Mouse (Mus musculus) C2C12 (cell line): ENCODE results near the gene Ier3. TPM values are rescaled to one million over a fixed set of nuclear protein-coding genes. Genes with fewer than 3 reads are reported as not detected.

ENCODE experiments used
- H3K27me3 ChIP-seq: one replicate; pipeline ENCODE4 v1.6.1; 2011; ENCODE audit not compliant: control insufficient read depth, insufficient read depth, insufficient read length
- H3K36me3 ChIP-seq: one replicate; pipeline ENCODE4 v1.6.1; 2011; ENCODE audit not compliant: control insufficient read depth, insufficient read depth
- H3K4me3 ChIP-seq: one replicate; pipeline ENCODE4 v1.5.1; 2011; ENCODE audit warnings: mild to moderate bottlenecking, control low read depth; ENCODE audit not compliant: poor library complexity, insufficient read depth, severe bottlenecking
- H3K79me2 ChIP-seq: one replicate; pipeline ENCODE4 v1.6.1; 2011; ENCODE audit not compliant: control insufficient read depth, insufficient read depth
- H3K79me3 ChIP-seq: one replicate; pipeline ENCODE4 v1.6.1; 2011; ENCODE audit warnings: low read depth, control low read depth
- H3ac ChIP-seq: one replicate; pipeline ENCODE3; 2011; ENCODE audit warnings: low read depth; ENCODE audit not compliant: control insufficient read depth, insufficient read length
- CEBPB ChIP-seq: IDR thresholded peaks from one replicate; pipeline ENCODE4 v1.6.1; 2011; ENCODE audit warnings: low read depth, mild to moderate bottlenecking, control low read depth, moderate library complexity
- CTCF ChIP-seq: IDR thresholded peaks from one replicate; pipeline ENCODE4 v1.5.1; 2011; ENCODE audit not compliant: control insufficient read depth, insufficient read depth, insufficient read length
- FOSL1 ChIP-seq: IDR thresholded peaks from one replicate; pipeline ENCODE4 v1.8.0; 2011; ENCODE audit warnings: mild to moderate bottlenecking, low read length; ENCODE audit not compliant: poor library complexity, insufficient read depth, severe bottlenecking
- MAX ChIP-seq: IDR thresholded peaks from one replicate; pipeline ENCODE4 v1.6.1; 2011; ENCODE audit warnings: mild to moderate bottlenecking, control low read depth
- MYOD1 ChIP-seq: IDR thresholded peaks from one replicate; pipeline ENCODE4 v1.6.1; 2011; ENCODE audit warnings: low read depth; ENCODE audit not compliant: control insufficient read depth, insufficient read length
- MYOG ChIP-seq: IDR thresholded peaks from one replicate; pipeline ENCODE4 v1.6.1; 2011; ENCODE audit not compliant: control insufficient read depth, insufficient read length; ENCODE audit errors: extremely low read depth
- USF1 ChIP-seq: IDR thresholded peaks from one replicate; pipeline ENCODE4 v1.6.1; 2011; ENCODE audit warnings: low read depth, mild to moderate bottlenecking, control low read depth, moderate library complexity
- polyA plus RNA-seq: library from polyadenylated mRNA; unstranded; fragments of >200 nt; fragmentation: generic; extraction: Trizol; gene quantifications from one replicate; pipeline ENCODE4 v1.2.1, GENCODE M21; 2012; ENCODE audit warnings: missing spikeins

Ier3 gene
- polyA plus RNA-seq, 1 experiment = 55.2 TPM

- TF ChIP-seq MYOG = no peak
- no peak for TF ChIP-seq CEBPB
- no peak for TF ChIP-seq MAX
- TF ChIP-seq MYOD1 = no peak
- no peak for TF ChIP-seq USF1
- no peak for TF ChIP-seq FOSL1
- no peak for TF ChIP-seq CTCF
Measured at GRCm38 (mm10) chr17:35803858-35804399, 17.6 kb upstream of the Ier3 start.

GRCm38 (mm10) chr17:35808073-35808472, 13.4 kb upstream of the Ier3 start:
- no peaks in the 10 kb centered on the region for H3K27me3 ChIP-seq
- no peak overlapping the region for H3K4me3 ChIP-seq
- H3K79me2 ChIP-seq = no peaks in the 10 kb centered on the region
- H3K36me3 ChIP-seq = no peaks in the 10 kb centered on the region
- no peak for TF ChIP-seq CTCF
- no peak for TF ChIP-seq MYOD1
- TF ChIP-seq CEBPB = no peak
- no peak for TF ChIP-seq FOSL1
- no peak for TF ChIP-seq MAX
- no peak for TF ChIP-seq USF1
- TF ChIP-seq MYOG = no peak
- H3K79me3 ChIP-seq = no peaks in the 10 kb centered on the region
- no peak overlapping the region for H3ac ChIP-seq

More at GRCm38 (mm10) chr17:35803858-35804399, 17.6 kb upstream of the Ier3 start:
- Histone ChIP-seq H3K79me2 (no peaks in the 10 kb centered on the region), H3K27me3 (no peaks in the 10 kb centered on the region), H3K36me3 (no peaks in the 10 kb centered on the region), H3K4me3 (no peak overlapping the region), H3ac (no peak overlapping the region), H3K79me3 (no peaks in the 10 kb centered on the region)

- Histone ChIP-seq H3K79me2 (no peaks in the 10 kb centered on the region), H3K27me3 (no peaks in the 10 kb centered on the region), H3K79me3 (no peaks in the 10 kb centered on the region), H3ac (no peak overlapping the region), H3K36me3 (no peaks in the 10 kb centered on the region), H3K4me3 (no peak overlapping the region)
- TF ChIP-seq MAX (no peak), MYOG (no peak), MYOD1 (no peak), USF1 (no peak), FOSL1 (no peak)
Measured at GRCm38 (mm10) chr17:35809395-35809794, 12.1 kb upstream of the Ier3 start.

DNA sequence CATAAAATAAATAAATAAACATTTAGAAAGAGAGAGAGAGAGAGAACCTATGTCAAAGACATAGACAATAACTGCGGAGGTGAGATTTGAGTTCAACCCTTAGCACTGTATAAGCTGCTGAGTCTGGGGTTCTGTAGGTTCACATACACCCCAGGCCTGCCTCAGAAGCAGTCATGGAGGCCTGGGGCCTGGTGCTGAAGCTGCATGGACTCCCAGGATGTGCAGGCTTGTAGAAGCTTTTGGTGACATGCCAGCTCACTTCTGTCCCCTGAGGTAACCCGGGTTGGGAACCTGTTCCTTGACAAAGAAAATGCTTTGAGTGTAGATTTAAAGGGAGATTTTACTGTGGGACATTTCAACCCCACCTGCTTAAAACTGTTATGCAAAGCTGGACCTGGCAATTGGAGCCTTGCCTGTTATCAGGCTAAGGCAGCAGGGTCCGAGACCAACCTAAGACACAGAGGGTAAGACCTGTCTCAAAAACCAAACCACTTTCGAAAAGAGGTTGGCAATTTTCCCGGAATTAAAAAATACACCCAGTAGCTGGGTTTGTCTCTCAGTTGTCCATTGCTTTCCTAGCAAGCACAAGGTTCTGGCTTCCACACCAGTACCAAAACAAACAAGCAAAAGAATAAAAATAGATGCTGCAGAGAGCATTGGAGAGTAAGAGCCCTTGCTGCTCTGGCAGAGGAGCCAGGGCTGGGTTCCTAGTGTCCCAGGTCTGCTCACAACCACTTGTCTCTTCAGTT, 10.4 kb upstream of the Ier3 start:
- TF ChIP-seq MAX = no peak
- TF ChIP-seq CTCF = no peak
- H3K27me3 ChIP-seq = no peaks in the 10 kb centered on the region
- H3K79me2 ChIP-seq = no peaks in the 10 kb centered on the region

DNA sequence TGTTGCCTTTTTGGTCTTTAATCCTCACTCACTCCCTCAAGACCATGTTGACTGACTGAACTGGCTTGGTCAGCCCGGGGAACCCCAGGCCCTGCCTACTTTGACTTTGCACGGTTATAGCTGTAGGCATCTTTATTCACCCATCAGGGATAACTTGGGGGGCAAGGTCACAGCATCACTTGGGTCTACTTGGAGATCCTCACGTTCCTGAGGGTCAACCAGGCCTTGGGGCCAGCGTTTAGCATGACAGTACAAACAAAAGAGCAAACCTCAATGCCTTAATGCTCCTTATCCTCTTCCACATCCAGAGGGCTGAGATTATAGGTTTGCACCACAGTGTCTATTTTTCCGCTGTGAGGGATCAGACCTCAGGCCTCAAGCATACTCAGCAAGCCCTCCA, 9.2 kb upstream of the Ier3 start:
- Histone ChIP-seq H3K36me3 (no peaks in the 10 kb centered on the region), H3K79me3 (no peaks in the 10 kb centered on the region), H3K79me2 (no peaks in the 10 kb centered on the region), H3ac (no peak overlapping the region), H3K4me3 (no peak overlapping the region), H3K27me3 (no peaks in the 10 kb centered on the region)
- TF ChIP-seq MYOD1 (no peak), MYOG (no peak), MAX (no peak), USF1 (no peak), CEBPB (no peak)

More for the DNA sequence above, 10.4 kb upstream of the Ier3 start:
- no peaks in the 10 kb centered on the region for H3K36me3 ChIP-seq
- H3K79me3 ChIP-seq = no peaks in the 10 kb centered on the region
- no peak overlapping the region for H3K4me3 ChIP-seq
- H3ac ChIP-seq = no peak overlapping the region

GRCm38 (mm10) chr17:35812736-35813135, 8.7 kb upstream of the Ier3 start:
- Histone ChIP-seq H3K4me3 (no peak overlapping the region), H3ac (peak overlapping the region; percentile 39), H3K79me2 (no peaks in the 10 kb centered on the region), H3K36me3 (no peaks in the 10 kb centered on the region), H3K79me3 (no peaks in the 10 kb centered on the region), H3K27me3 (no peaks in the 10 kb centered on the region)
- TF ChIP-seq FOSL1 (no peak), MYOG (no peak), MAX (peak; percentile 4)
